Mouse (Mus musculus): Measurements from ENCODE around the gene Hectd3.

DNA sequence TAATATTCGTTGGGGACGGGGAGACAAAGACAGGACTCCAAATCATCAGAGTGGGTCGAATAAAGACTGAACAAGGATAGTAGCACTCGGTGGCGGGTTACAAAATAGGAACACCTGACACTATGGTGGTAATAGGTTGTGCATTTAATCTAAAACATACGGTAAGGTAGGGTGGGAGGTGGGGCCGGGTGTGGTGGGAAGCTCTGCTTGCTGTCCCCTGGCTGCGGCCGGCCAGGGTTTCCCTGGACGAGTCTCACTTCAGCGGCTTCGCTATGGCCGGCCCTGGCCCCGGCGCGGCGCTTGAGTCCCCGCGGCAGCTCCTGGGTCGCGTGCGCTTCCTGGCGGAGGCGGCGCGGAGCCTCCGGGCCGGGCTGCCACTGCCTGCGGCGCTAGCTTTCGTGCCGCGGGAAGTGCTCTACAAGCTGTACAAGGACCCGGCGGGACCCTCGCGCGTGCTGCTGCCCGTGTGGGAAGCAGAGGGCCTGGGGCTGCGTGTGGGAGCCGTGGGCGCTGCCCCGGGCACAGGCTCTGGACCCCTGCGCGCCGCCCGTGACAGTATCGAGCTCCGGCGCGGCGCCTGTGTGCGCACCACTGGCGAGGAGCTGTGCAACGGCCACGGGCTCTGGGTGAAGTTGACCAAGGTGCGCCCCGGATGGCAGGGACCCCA lies at the start of gene Hectd3:
- TF ChIP-seq CTCF (IDR thresholded peaks at IDR 0.05; ENCODE audit: low read depth) (peak; percentile 11; the same call in 1 of the 2 replicates), EP300 (optimal IDR thresholded peaks at IDR 0.05) (no peak)

All from stomach, postnatal 0 days (tissue).